Mouse (Mus musculus) MEL (cell line): ENCODE measurements around the gene Pnkp.

ENCODE experiments used
- CHD2 ChIP-seq: IDR thresholded peaks from 2 replicates; pipeline ENCODE4 v1.6.1; 2011; ENCODE audit warnings: low read length, improper control_type of control experiment
- CTCF ChIP-seq, 3 experiments: IDR thresholded peaks in 2 of 3; conservative IDR thresholded peaks in 1 of 3; 2 replicates each; pipeline ENCODE4 v1.5.1; 2011 to 2012; ENCODE audit warnings: low read length in 3 of 3, low read depth in 2 of 3, mild to moderate bottlenecking in 2 of 3, improper control_type of control experiment in 1 of 3, inconsistent platforms in 1 of 3, mixed read lengths in 1 of 3, moderate library complexity in 1 of 3; ENCODE audit not compliant: control insufficient read depth in 1 of 3, insufficient read depth in 1 of 3, poor library complexity in 1 of 3, severe bottlenecking in 1 of 3
- EP300 ChIP-seq, 2 experiments: IDR thresholded peaks; 2 replicates each; pipeline ENCODE4 v1.6.1; 2011; ENCODE audit warnings: improper control_type of control experiment in 2 of 2, low read length in 2 of 2, low read depth in 1 of 2, mild to moderate bottlenecking in 1 of 2
- ETS1 ChIP-seq: IDR thresholded peaks from 2 replicates; pipeline ENCODE4 v1.6.1; 2012; ENCODE audit warnings: low read depth, mild to moderate bottlenecking, inconsistent platforms, low read length, improper control_type of control experiment, moderate library complexity
- MXI1 ChIP-seq: IDR thresholded peaks from 2 replicates; pipeline ENCODE4 v1.6.1; 2011; ENCODE audit warnings: mild to moderate bottlenecking, low read depth, low read length, improper control_type of control experiment
- POLR2A ChIP-seq, 2 experiments: IDR thresholded peaks; 2 replicates each; pipeline ENCODE4 v1.6.1; 2011 to 2012; ENCODE audit warnings: low read length in 2 of 2, mild to moderate bottlenecking in 2 of 2, control low read depth in 1 of 2, improper control_type of control experiment in 1 of 2, low read depth in 1 of 2, moderate library complexity in 1 of 2; ENCODE audit not compliant: control insufficient read depth in 1 of 2, insufficient read depth in 1 of 2, poor library complexity in 1 of 2
- RAD21 ChIP-seq: IDR thresholded peaks from 2 replicates; pipeline ENCODE4 v1.6.1; 2011; ENCODE audit warnings: mild to moderate bottlenecking, low read depth, low read length, improper control_type of control experiment
- ZC3H11A ChIP-seq: IDR thresholded peaks from 2 replicates; pipeline ENCODE4 v1.6.1; 2012; ENCODE audit warnings: low read depth, mild to moderate bottlenecking, inconsistent platforms, low read length, improper control_type of control experiment

DNA sequence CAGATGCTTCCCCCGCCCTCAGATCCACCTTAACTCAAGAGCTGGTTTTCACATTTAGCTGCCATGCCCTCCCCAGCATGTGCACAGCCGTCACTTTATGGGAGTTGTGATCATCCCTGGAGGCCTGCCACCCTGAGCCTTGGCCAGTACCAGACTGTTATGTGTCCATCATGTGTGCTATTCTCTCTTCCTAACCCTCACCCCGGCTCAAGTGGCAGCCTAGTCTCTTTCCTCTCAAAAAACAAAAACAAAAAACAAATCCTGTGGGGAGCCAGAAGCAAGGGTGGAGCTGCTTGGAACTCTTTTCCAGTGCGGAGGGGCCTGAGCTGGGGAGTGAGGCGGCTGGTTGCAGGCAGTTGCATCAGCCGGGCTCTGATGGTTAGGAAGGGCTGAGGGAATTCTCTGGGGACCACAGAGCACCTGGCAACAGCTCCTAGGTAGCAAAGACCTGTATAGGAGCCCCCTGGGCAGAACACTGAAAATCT lies 38.1 kb upstream of the Pnkp start:
- no peak for TF ChIP-seq CTCF (IDR thresholded peaks at IDR 0.05 in 2 of 3, conservative IDR thresholded peaks at IDR 0.05 in 1 of 3; ENCODE audit: control insufficient read depth in 1 of 3, insufficient read depth in 1 of 3, low read depth in 2 of 3, low read length in 3 of 3, poor library complexity in 1 of 3, severe bottlenecking in 1 of 3)
- peak; percentile 95 for TF ChIP-seq MXI1
- no peak for TF ChIP-seq RAD21
- peak; percentile 49 for TF ChIP-seq CHD2
- peak; percentile 46 to 56; a peak in 2 of 4 replicates for TF ChIP-seq POLR2A (IDR thresholded peaks at IDR 0.05; ENCODE audit: control insufficient read depth in 1 of 2, insufficient read depth in 1 of 2, low read depth in 1 of 2, low read length in 2 of 2, poor library complexity in 1 of 2)
- TF ChIP-seq ZC3H11A, result no peak
- TF ChIP-seq ETS1, result peak; percentile 56; the same call in 1 of the 2 replicates
- peak in 1 of 2 experiments; percentile 84; a peak in 2 of 4 replicates for TF ChIP-seq EP300 (IDR thresholded peaks at IDR 0.05; ENCODE audit: low read depth in 1 of 2, low read length in 2 of 2)
